Mouse (Mus musculus) intestine, embryonic 15.5 days (tissue): ENCODE measurements around the gene Gm853. TPM values are rescaled to one million over a fixed set of nuclear protein-coding genes. Genes with fewer than 3 reads are reported as not detected.
"Not testable (repeated sequence)": the region's sequence is repeated elsewhere in the genome, so short reads cannot be mapped to it uniquely, and the experiment has no call there.

Experiments
- ATAC-seq: fragments of 200-750 bp; cut with Nextera tagmentation; 2 replicates; pipeline ENCODE4 v1.8.0; 2017; ENCODE audit warnings: moderate TSS enrichment, moderate library complexity
- H3K27ac ChIP-seq: fragments of 300-500 bp; sonication (generic); 2 replicates; pipeline ENCODE4 v1.5.1; 2015; ENCODE audit warnings: mild to moderate bottlenecking, inconsistent platforms
- H3K27me3 ChIP-seq: fragments of 300-500 bp; sonication (generic); replicated peaks from 2 replicates; pipeline ENCODE4 v1.6.1; 2015; ENCODE audit warnings: inconsistent platforms
- H3K36me3 ChIP-seq: fragments of 300-500 bp; sonication (generic); 2 replicates; pipeline ENCODE4 v1.6.1; 2015; ENCODE audit warnings: inconsistent platforms
- H3K4me1 ChIP-seq: fragments of 300-500 bp; sonication (generic); replicated peaks from 2 replicates; pipeline ENCODE4 v1.6.1; 2015; ENCODE audit warnings: inconsistent platforms
- H3K4me2 ChIP-seq: fragments of 300-500 bp; sonication (generic); replicated peaks from 2 replicates; pipeline ENCODE4 v1.6.1; 2015; ENCODE audit warnings: mild to moderate bottlenecking, inconsistent platforms
- H3K4me3 ChIP-seq: fragments of 300-500 bp; sonication (generic); replicated peaks from 2 replicates; pipeline ENCODE4 v1.5.1; 2015; ENCODE audit warnings: inconsistent platforms
- H3K9ac ChIP-seq: fragments of 300-500 bp; sonication (generic); 2 replicates; pipeline ENCODE4 v1.6.1; 2015; ENCODE audit warnings: inconsistent platforms
- H3K9me3 ChIP-seq: fragments of 300-500 bp; sonication (generic); 2 replicates; pipeline ENCODE4 v1.6.1; 2016; ENCODE audit warnings: inconsistent platforms
- WGBS: fragments of 180-500 bp; shearing (Covaris S2); methylation state at CpG from one replicate; pipeline ENCODE4 v1.1.7; 2015; 5-methylcytosine and 5-hydroxymethylcytosine counted together
- polyA plus RNA-seq: library from polyadenylated mRNA; unstranded; fragments of >200 nt; fragmentation: Nextera tagmentation; extraction: Ambion mirVana; gene quantifications from 2 replicates; pipeline ENCODE4 v1.2.1, GENCODE M21; 2015

Gm853 gene
- polyA plus RNA-seq, 1 experiment from 2014 or later = not detected

- Histone ChIP-seq H3K9me3 (no peaks in the 10 kb centered on the region), H3K36me3 (no peaks in the 10 kb centered on the region), H3K27me3 (no peaks in the 10 kb centered on the region), H3K4me1 (no peaks in the 10 kb centered on the region), H3K9ac (no peak overlapping the region), H3K4me3 (no peak overlapping the region), H3K27ac (0 out of 2 replicates have a peak overlapping the region, but pooled peaks have one; percentile 14), H3K4me2 (0 out of 2 replicates have a peak overlapping the region, but pooled peaks have one; percentile 17)
- WGBS = 29% methylated on average over 7 of the region's 7 CpGs
- peak; percentile 59 for ATAC-seq
Observed at GRCm38 (mm10) chr4:130251172-130251705, 29.0 kb upstream of the Gm853 start.

- H3K4me1 ChIP-seq = no peaks in the 10 kb centered on the region
- WGBS = 69% methylated on average over 3 of the region's 3 CpGs
- no peak overlapping the region for H3K4me2 ChIP-seq
- no peaks in the 10 kb centered on the region for H3K9me3 ChIP-seq
- no peak overlapping the region for H3K27ac ChIP-seq
- no peaks in the 10 kb centered on the region for H3K36me3 ChIP-seq
- ATAC-seq = no peak
- no peak overlapping the region for H3K4me3 ChIP-seq
- no peak overlapping the region for H3K9ac ChIP-seq
- H3K27me3 ChIP-seq = no peaks in the 10 kb centered on the region
Observed at GRCm38 (mm10) chr4:130248636-130249035, 26.4 kb upstream of the Gm853 start.

- no peak overlapping the region for H3K9ac ChIP-seq
- no peak overlapping the region for H3K27ac ChIP-seq
- no peaks in the 10 kb centered on the region for H3K36me3 ChIP-seq
- H3K4me2 ChIP-seq = no peak overlapping the region
- 2% methylated on average over 6 of the region's 6 CpGs for WGBS
- H3K4me3 ChIP-seq = no peak overlapping the region
- ATAC-seq = peak; percentile 77
- H3K27me3 ChIP-seq = no peaks in the 10 kb centered on the region
- no peaks in the 10 kb centered on the region for H3K9me3 ChIP-seq
- H3K4me1 ChIP-seq = no peaks in the 10 kb centered on the region
Observed at GRCm38 (mm10) chr4:130246132-130246531, 23.9 kb upstream of the Gm853 start.

- H3K4me3 ChIP-seq = no peak overlapping the region
- ATAC-seq = no peak
- H3K4me2 ChIP-seq = no peak overlapping the region
- H3K27me3 ChIP-seq = no peaks in the 10 kb centered on the region
- 67% methylated on average over 8 of the region's 8 CpGs for WGBS
- H3K36me3 ChIP-seq = no peaks in the 10 kb centered on the region
- H3K9ac ChIP-seq = no peak overlapping the region
- no peaks in the 10 kb centered on the region for H3K4me1 ChIP-seq
- no peak overlapping the region for H3K27ac ChIP-seq
- no peaks in the 10 kb centered on the region for H3K9me3 ChIP-seq
Observed at GRCm38 (mm10) chr4:130244749-130245148, 22.5 kb upstream of the Gm853 start.

GRCm38 (mm10) chr4:130243621-130244020 lies 21.4 kb upstream of the Gm853 start:
- H3K4me3 ChIP-seq, H3K27me3 ChIP-seq, ATAC-seq, H3K9me3 ChIP-seq, H3K36me3 ChIP-seq, H3K9ac ChIP-seq, H3K4me1 ChIP-seq, H3K4me2 ChIP-seq, H3K27ac ChIP-seq: not testable (repeated sequence)
- 81% methylated on average over 1 of the region's 1 CpGs for WGBS

- Histone ChIP-seq H3K4me3 (no peak overlapping the region), H3K9me3 (no peaks in the 10 kb centered on the region), H3K4me2 (no peak overlapping the region), H3K9ac (no peak overlapping the region), H3K36me3 (no peaks in the 10 kb centered on the region), H3K27ac (no peak overlapping the region), H3K27me3 (no peaks in the 10 kb centered on the region), H3K4me1 (no peaks in the 10 kb centered on the region)
- WGBS = 88% methylated on average over 5 of the region's 5 CpGs
- no peak for ATAC-seq
Observed at GRCm38 (mm10) chr4:130242956-130243355, 20.8 kb upstream of the Gm853 start.

GRCm38 (mm10) chr4:130240695-130241094 lies 18.5 kb upstream of the Gm853 start:
- 37% methylated on average over 5 of the region's 5 CpGs for WGBS
- no peak for ATAC-seq
- Histone ChIP-seq H3K9ac (no peak overlapping the region), H3K36me3 (no peaks in the 10 kb centered on the region), H3K4me2 (no peak overlapping the region), H3K27ac (no peak overlapping the region), H3K4me1 (no peaks in the 10 kb centered on the region), H3K27me3 (no peaks in the 10 kb centered on the region), H3K9me3 (no peaks in the 10 kb centered on the region), H3K4me3 (no peak overlapping the region)

GRCm38 (mm10) chr4:130237607-130238006 lies 15.4 kb upstream of the Gm853 start:
- Histone ChIP-seq H3K9me3 (no peaks in the 10 kb centered on the region), H3K27ac (no peak overlapping the region), H3K4me3 (no peak overlapping the region), H3K4me2 (no peak overlapping the region), H3K27me3 (no peaks in the 10 kb centered on the region), H3K4me1 (no peaks in the 10 kb centered on the region), H3K9ac (no peak overlapping the region), H3K36me3 (no peaks in the 10 kb centered on the region)
- WGBS = 72% methylated on average over 4 of the region's 4 CpGs
- ATAC-seq = no peak

- no peak overlapping the region for H3K4me3 ChIP-seq
- no peaks in the 10 kb centered on the region for H3K9me3 ChIP-seq
- no peak overlapping the region for H3K4me2 ChIP-seq
- no peaks in the 10 kb centered on the region for H3K36me3 ChIP-seq
- 44% methylated on average over 8 of the region's 8 CpGs for WGBS
- H3K27me3 ChIP-seq = no peaks in the 10 kb centered on the region
- no peaks in the 10 kb centered on the region for H3K4me1 ChIP-seq
- no peak overlapping the region for H3K27ac ChIP-seq
- no peak for ATAC-seq
- no peak overlapping the region for H3K9ac ChIP-seq
Observed at GRCm38 (mm10) chr4:130236361-130236760, 14.2 kb upstream of the Gm853 start.

GRCm38 (mm10) chr4:130224071-130224470 lies 1.9 kb upstream of the Gm853 start:
- Histone ChIP-seq H3K9me3 (no peaks in the 10 kb centered on the region), H3K9ac (no peak overlapping the region), H3K27me3 (no peaks in the 10 kb centered on the region), H3K4me3 (no peak overlapping the region), H3K27ac (no peak overlapping the region), H3K36me3 (no peaks in the 10 kb centered on the region), H3K4me1 (no peaks in the 10 kb centered on the region), H3K4me2 (no peak overlapping the region)
- no peak for ATAC-seq

- Histone ChIP-seq H3K9me3 (no peaks in the 10 kb centered on the region), H3K4me2 (no peak overlapping the region), H3K27me3 (no peaks in the 10 kb centered on the region), H3K36me3 (no peaks in the 10 kb centered on the region), H3K27ac (no peak overlapping the region), H3K4me1 (no peaks in the 10 kb centered on the region), H3K4me3 (no peak overlapping the region), H3K9ac (no peak overlapping the region)
- WGBS = 87% methylated on average over 9 of the region's 9 CpGs
- ATAC-seq = no peak
Observed at GRCm38 (mm10) chr4:130220176-130220575, 2.0 kb downstream of the Gm853 start.

GRCm38 (mm10) chr4:130215392-130215791 lies 6.8 kb downstream of the Gm853 start:
- no peaks in the 10 kb centered on the region for H3K27me3 ChIP-seq
- no peaks in the 10 kb centered on the region for H3K4me1 ChIP-seq
- no peaks in the 10 kb centered on the region for H3K9me3 ChIP-seq
- WGBS = 82% methylated on average over 8 of the region's 8 CpGs
- H3K9ac ChIP-seq = no peak overlapping the region
- peak; percentile 53; the same call in 1 of the 2 replicates for ATAC-seq
- H3K36me3 ChIP-seq = no peaks in the 10 kb centered on the region
- no peak overlapping the region for H3K4me3 ChIP-seq
- no peak overlapping the region for H3K4me2 ChIP-seq
- H3K27ac ChIP-seq = no peak overlapping the region

GRCm38 (mm10) chr4:130213857-130214256 lies 8.3 kb downstream of the Gm853 start:
- no peaks in the 10 kb centered on the region for H3K9me3 ChIP-seq
- H3K27me3 ChIP-seq = no peaks in the 10 kb centered on the region
- no peaks in the 10 kb centered on the region for H3K36me3 ChIP-seq
- no peak overlapping the region for H3K27ac ChIP-seq
- H3K4me1 ChIP-seq = no peaks in the 10 kb centered on the region
- WGBS = 70% methylated on average over 10 of the region's 10 CpGs
- H3K4me3 ChIP-seq = no peak overlapping the region
- no peak for ATAC-seq
- no peak overlapping the region for H3K4me2 ChIP-seq
- no peak overlapping the region for H3K9ac ChIP-seq
